Mouse (Mus musculus): ENCODE measurements at regions not wholly inside any gene's neighbourhood (a gene's known extent, or its start where the extent isn't known, plus 50 kb on each side); places are given as distances from the start of the nearest gene placed in this dataset.

DNA sequence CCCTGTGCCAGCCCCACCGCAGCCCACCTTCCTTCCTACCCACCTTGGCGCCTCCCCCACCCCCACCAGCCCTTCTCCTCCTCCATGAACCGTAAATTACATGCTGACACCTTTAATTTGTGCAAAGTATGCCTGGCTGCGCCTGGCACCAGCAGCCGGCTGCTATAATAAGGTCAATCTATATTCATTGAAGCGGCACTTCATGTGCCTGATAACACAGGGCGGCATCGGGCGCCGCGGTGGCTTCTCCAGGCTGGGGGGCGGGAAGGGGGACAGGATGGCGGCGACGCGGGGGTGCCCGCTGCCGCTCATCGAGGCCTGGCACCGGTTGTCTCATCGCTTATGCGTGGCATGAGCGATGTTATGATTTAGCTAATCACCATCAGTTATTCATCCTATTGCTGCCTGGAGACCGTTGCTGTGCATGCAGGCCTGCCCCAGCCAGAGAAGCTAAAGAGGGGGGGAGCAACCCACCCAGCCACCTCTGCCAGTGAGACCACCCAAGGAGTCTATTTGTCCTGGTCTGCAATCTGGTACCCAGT is 157.5 kb downstream of the Rplp1 start:
- no peak for DNase-seq

- no peak for DNase-seq
These were observed 158.0 kb downstream of the Rplp1 start for GRCm38 (mm10) chr9:61756224-61756800.

DNA sequence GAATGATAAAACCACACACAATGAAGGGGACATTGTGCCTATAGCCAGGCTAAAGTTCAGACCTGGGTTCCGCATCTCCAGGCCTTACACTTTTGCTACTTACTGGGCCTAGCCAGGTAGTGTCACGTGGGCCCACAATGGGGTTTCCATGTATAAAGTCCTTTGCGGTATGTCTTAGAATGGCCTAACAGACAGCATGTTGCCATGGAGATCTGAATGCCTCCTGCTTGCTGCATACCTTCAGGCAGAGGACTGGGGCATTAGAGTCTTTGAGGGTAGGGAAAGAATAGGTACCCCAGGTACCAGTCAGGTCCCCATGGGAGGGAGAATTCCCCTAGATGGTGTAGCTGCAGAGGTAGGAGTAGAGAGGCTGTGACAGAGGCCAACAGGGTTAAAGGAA is 159.0 kb downstream of the Rplp1 start:
- DNase-seq, result no peak

- DNase-seq, result no peak
These were observed 160.5 kb downstream of the Rplp1 start for GRCm38 (mm10) chr9:61753795-61754194.

- no peak for DNase-seq
These were observed 165.1 kb downstream of the Rplp1 start for GRCm38 (mm10) chr9:61749201-61749600.

DNA sequence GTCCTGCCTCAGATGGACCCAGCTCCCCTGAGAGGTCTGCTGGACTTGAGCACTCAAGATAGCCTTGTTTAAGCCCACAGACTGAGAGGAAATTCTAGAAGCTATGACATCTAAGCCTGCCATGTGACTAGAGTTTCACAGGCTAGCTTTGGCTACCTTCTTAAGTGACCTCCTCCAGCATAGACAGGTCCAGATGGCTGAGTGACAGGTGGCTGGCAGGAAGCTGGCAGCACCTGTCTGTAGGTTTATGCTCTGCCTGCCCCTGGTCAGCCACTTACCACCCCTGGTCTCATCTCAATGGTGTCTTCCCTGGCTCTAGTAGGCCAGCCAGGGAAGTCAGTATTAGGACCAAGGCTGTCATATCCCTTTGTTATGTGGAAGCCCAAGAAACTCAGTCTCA is 165.9 kb downstream of the Rplp1 start:
- DNase-seq, result no peak

GRCm38 (mm10) chr9:61746401-61746800 is 167.9 kb downstream of the Rplp1 start:
- DNase-seq, result peak; percentile 14

- peak; percentile 77 for DNase-seq
These were observed 169.0 kb downstream of the Rplp1 start for GRCm38 (mm10) chr9:61745301-61745801.

DNA sequence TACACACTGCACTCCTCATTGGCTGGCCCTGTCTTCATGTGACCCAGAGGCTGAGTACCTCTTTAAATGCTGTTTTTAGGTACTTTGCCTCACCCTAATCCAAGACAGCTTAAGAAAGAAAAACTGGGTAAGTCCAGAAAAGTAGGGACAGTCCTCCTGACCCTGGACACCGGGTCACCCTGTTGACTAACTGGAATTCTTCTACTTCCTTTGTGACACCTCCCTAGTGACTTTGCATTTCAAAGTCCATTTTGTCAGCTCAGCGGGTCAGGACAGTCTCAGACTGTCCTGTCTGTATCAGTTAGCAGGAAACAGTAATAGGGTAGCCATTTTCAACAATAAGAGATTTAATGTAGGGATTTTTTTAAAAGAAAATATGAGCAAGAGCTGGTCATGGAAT is 180.8 kb downstream of the Rplp1 start:
- DNase-seq, result no peak

GRCm38 (mm10) chr9:61732747-61733146 is 181.6 kb downstream of the Rplp1 start:
- no peak for DNase-seq

DNA sequence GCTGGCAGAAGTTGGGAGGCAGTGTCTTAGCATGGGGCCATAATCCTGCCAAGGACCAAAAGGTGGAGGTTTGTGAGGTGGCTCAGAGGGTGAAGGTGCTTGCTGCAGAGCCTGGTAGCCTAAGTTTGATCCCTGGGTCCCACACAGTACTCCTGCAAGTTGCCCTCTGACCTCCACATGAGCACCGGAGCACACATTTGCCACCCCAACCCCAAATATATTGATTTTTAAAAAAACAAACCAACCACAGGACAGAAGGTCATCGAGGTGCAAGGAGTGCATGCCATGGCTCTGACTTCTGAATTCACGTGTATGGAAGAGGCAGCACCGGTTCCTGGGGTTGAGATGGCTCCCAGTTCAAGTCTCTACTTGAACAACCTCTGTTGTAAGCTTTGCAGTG is 186.2 kb downstream of the Rplp1 start:
- no peak for DNase-seq

GRCm38 (mm10) chr9:61727651-61728050 is 186.7 kb downstream of the Rplp1 start:
- DNase-seq, result no peak

DNA sequence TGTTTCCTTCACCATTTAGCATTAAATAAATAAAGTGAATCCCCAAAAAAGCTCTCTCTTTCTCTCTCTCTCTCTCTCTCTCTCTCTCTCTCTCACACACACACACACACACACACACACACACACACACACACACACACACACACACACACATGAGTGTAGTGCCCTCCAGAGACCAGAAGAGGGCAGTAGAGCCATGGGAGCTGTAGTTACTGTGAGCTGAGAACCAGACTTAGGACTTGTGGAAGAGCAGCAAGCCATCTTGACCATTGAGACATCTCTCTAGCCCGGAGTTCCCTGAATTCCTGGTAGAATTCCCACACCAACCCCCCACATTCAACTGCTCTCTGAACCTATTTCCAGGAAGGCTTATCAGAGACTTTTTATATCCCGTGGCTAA is 190.3 kb downstream of the Rplp1 start:
- no peak for DNase-seq

DNA sequence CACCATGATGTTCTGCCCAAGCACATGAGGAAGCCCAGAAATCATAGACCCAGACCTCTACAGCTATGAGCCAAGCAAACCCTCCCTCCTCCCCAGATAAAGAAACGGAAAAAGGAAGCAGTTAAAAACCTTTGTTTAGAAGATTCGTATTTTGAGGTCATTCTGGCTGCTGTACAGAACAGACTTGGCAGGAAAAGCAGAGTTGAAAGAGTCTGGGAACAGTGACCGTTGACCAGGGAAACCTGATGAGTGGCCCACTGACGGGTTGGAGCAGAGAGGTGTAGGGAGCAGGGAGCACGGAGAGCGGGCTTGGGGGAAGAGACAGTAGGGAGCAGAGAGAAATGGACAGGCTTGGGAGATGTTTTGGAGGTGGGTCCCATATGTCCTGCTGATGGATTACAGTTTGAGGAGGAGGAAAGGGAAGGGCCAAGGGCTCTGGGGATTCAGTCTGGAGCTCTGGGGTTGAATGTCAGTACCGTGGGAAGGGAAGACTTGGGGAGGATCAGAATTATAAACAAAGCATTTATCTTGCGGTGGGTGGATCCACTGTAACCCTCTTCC is 191.2 kb downstream of the Rplp1 start:
- peak; percentile 75 for DNase-seq

GRCm38 (mm10) chr9:61721851-61722250 is 192.5 kb downstream of the Rplp1 start:
- no peak for DNase-seq

- DNase-seq, result no peak
These were observed 193.3 kb downstream of the Rplp1 start for GRCm38 (mm10) chr9:61721071-61721470.

DNA sequence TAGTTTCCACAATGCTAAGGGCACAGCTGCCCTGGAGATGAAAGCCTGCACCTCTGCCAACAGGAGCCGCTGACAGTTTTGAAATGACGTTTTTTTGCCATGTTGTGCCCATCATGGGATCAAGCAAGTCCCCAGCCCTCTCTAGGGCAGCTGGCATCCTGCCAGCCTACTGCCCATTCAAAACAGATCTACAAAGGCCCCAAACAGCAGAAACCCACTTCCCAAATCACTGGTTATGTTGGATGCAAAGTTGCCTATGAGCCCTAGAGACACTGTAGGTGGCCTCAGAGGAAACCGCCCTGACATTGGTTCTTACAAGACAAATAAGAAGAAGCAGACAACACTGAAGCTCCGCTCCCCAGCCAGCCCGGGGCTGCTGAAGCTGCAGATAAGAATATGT is 194.1 kb downstream of the Rplp1 start:
- DNase-seq, result no peak

- DNase-seq, result no peak
These were observed 197.6 kb downstream of the Rplp1 start for GRCm38 (mm10) chr9:61716751-61717150.

DNA sequence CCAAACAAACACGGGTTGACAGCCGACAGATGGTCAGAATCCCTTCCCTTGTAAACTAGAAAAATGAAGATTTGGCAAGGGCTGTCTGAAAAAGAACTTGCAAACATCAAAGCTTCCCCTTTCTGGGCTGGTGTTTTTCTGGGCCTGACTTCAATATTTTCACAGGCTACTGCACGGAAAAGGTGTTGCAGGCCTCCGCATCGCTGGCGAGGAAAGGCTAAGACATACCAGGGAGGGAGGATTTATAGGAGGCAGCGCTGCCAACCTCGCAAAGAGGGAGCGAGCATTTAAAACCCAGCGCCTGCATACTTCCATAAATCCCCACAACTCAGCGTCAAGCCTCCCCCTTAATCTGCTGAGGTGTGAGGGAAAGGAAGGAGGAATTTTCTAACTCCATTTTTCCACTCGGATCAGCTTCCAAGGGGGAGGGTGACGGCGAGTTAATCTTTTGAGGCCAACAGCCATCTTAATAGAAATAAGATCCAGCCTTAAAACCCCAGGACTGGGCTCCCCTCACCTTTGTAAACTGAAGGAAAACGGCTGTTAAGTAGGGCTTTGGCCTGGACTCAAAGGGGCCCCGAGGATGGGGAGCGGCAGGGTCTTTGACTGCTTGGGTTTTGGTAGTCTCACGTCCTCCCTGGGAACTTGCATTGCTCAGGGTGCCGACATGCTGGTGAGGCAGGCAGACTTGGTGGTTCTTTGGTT is 199.9 kb downstream of the Rplp1 start:
- no peak for DNase-seq

- DNase-seq, result no peak
These were observed 200.5 kb downstream of the Rplp1 start for GRCm38 (mm10) chr9:61713806-61714205.

DNA sequence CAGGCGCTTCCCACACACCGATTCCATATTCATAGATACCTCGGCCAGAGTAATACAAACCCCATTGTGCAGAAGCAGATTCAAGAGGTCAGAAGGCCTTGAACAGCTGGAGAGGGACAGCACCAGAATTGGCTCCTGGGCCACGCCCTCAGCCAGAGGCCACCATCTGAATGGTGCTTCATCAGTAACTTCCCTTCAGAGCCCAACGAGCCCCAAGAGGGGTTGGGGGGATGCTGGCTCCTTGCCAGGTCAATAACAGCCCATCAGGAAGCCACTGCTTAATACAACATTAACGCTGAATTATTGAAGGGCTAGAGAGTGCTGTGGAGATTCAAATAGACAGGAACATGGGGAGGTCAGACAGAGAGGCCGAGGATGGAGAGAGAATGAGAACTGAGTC is 203.0 kb downstream of the Rplp1 start:
- DNase-seq, result no peak

DNA sequence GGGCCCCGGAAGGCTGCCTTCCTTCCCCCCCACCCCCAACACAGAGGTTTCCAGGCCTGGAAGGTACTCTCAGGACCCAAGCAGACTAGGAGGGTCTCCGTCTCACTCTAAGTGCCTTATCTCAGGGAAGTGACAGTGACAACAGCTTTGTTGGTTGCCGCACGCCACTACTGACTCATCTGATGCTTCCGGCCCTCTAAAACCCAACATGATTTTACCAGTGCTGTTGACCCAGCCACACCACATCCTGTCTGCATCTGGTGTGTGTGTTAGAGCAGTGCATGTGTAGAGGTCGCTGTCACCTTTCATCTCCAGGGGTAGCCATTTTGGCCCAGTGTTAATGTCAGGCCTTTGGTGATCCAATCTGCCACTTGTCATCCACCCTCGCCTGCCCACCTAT is 206.5 kb downstream of the Rplp1 start:
- DNase-seq, result no peak

GRCm38 (mm10) chr9:61707296-61707695 is 207.0 kb downstream of the Rplp1 start:
- no peak for DNase-seq

DNA sequence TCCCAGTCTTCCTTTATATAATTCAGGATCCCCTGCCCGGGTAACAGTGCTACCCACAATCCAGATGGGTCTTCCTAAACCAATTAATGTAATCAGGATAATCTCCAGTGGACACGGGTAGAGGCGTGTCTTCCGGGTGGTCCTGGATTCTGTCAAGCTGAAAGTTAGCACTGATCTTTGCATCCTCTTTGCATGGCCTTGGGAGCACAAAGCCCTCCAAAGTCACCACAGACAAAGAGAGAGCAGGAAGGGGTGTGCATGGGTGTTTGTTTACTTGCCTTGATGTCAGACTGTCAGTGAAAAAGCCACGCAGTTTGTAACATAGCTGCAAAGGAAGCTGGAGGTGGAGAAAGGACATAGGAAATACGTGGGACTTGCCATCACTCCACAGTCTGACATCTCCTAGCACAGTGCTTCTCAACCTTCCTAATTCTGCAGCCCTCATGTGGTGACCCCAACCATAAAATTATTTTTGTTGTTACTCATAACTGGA is 208.0 kb downstream of the Rplp1 start:
- DNase-seq, result peak; percentile 28

Data from kidney, postnatal 14 days (tissue).